Mouse (Mus musculus) embryonic facial prominence, embryonic 10.5 days (tissue): ENCODE data around the gene Slc39a9. TPM values are rescaled to one million over a fixed set of nuclear protein-coding genes. Genes with fewer than 3 reads are reported as not detected.

ENCODE experiments used
- DNase-seq: peaks from one replicate; pipeline ENCODE4 v3.0.0-alpha.2; 2017; ENCODE audit warnings: low spot score
- H3K27ac ChIP-seq: fragments of 300-500 bp; sonication (generic); replicated peaks from 2 replicates; pipeline ENCODE4 v1.5.1; 2016; ENCODE audit warnings: mild to moderate bottlenecking
- H3K27me3 ChIP-seq: fragments of 300-500 bp; sonication (generic); replicated peaks from 2 replicates; pipeline ENCODE4 v1.6.1; 2016; ENCODE audit warnings: low read depth, mild to moderate bottlenecking; ENCODE audit not compliant: poor library complexity, severe bottlenecking
- H3K36me3 ChIP-seq: fragments of 300-500 bp; sonication (generic); replicated peaks from 2 replicates; pipeline ENCODE4 v1.6.1; 2016; ENCODE audit warnings: mild to moderate bottlenecking, moderate library complexity
- H3K4me1 ChIP-seq: fragments of 300-500 bp; sonication (generic); 2 replicates; pipeline ENCODE4 v1.6.1; 2016
- H3K4me3 ChIP-seq: fragments of 300-500 bp; sonication (generic); 2 replicates; pipeline ENCODE4 v1.5.1; 2016; ENCODE audit warnings: mild to moderate bottlenecking, moderate library complexity
- H3K9me3 ChIP-seq: fragments of 300-500 bp; sonication (generic); 2 replicates; pipeline ENCODE4 v1.6.1; 2016; ENCODE audit warnings: mild to moderate bottlenecking
- WGBS: fragments of 180-500 bp; shearing (Covaris S2); methylation state at CpG from one replicate; pipeline ENCODE4 v1.1.7; 2016; 5-methylcytosine and 5-hydroxymethylcytosine counted together
- polyA plus RNA-seq: library from polyadenylated mRNA; unstranded; fragments of >200 nt; fragmentation: Nextera tagmentation; extraction: Ambion mirVana; gene quantifications from 2 replicates; pipeline ENCODE4 v1.2.1, GENCODE M21; 2016

The Slc39a9 gene
- polyA plus RNA-seq = 24.6 and 25.7 TPM in 2 replicates

- peaks cover 40% of the 10 kb centered on the region for H3K36me3 ChIP-seq
- H3K4me3 ChIP-seq = peak within 1 kb of the TSS; percentile 99
- under 1% methylated on average over 50 of the region's 50 CpGs for WGBS
- peaks cover 34% of the 10 kb centered on the region for H3K4me1 ChIP-seq
- DNase-seq = peak; percentile 94
- no peaks in the 10 kb centered on the region for H3K27me3 ChIP-seq
- H3K9me3 ChIP-seq = no peaks in the 10 kb centered on the region
- peak within 1 kb of the TSS; percentile 99 for H3K27ac ChIP-seq
These were observed at the start of gene Slc39a9, which contains the start of gene Erh for GRCm38 (mm10) chr12:80643693-80644505. Gene Slc39a9 (plus strand): TSS chr12:80643883. Gene Erh (minus strand): TSS chr12:80644341.

GRCm38 (mm10) chr12:80594141-80594540 lies 49.5 kb upstream of the Slc39a9 start:
- Histone ChIP-seq H3K36me3 (peaks cover 29% of the 10 kb centered on the region; the same call in 1 of the 2 replicates), H3K9me3 (no peaks in the 10 kb centered on the region), H3K27me3 (no peaks in the 10 kb centered on the region), H3K4me1 (peaks cover 7% of the 10 kb centered on the region), H3K27ac (no peak overlapping the region), H3K4me3 (no peak overlapping the region)
- no peak for DNase-seq
- 88% methylated on average over 4 of the region's 4 CpGs for WGBS

- Histone ChIP-seq H3K4me1 (peaks cover 7% of the 10 kb centered on the region), H3K36me3 (peaks cover 29% of the 10 kb centered on the region; the same call in 1 of the 2 replicates), H3K27ac (no peak overlapping the region), H3K27me3 (no peaks in the 10 kb centered on the region), H3K4me3 (no peak overlapping the region), H3K9me3 (no peaks in the 10 kb centered on the region)
- DNase-seq = no peak
- 90% methylated on average over 4 of the region's 4 CpGs for WGBS
These were observed 48.9 kb upstream of the Slc39a9 start for GRCm38 (mm10) chr12:80594781-80595180.

- 90% methylated on average over 4 of the region's 4 CpGs for WGBS
- Histone ChIP-seq H3K4me1 (peaks cover 7% of the 10 kb centered on the region), H3K4me3 (no peak overlapping the region), H3K27me3 (no peaks in the 10 kb centered on the region), H3K9me3 (no peaks in the 10 kb centered on the region), H3K27ac (no peak overlapping the region), H3K36me3 (peaks cover 21% of the 10 kb centered on the region; the same call in 1 of the 2 replicates)
- DNase-seq = no peak
These were observed 48.1 kb upstream of the Slc39a9 start for GRCm38 (mm10) chr12:80595566-80595965.

- Histone ChIP-seq H3K36me3 (peaks cover 20% of the 10 kb centered on the region; the same call in 1 of the 2 replicates), H3K4me1 (peaks cover 7% of the 10 kb centered on the region), H3K4me3 (no peak overlapping the region), H3K27ac (no peak overlapping the region), H3K9me3 (no peaks in the 10 kb centered on the region), H3K27me3 (no peaks in the 10 kb centered on the region)
- WGBS = 86% methylated on average over 4 of the region's 4 CpGs
- DNase-seq = no peak
These were observed 47.7 kb upstream of the Slc39a9 start for GRCm38 (mm10) chr12:80595968-80596367.

GRCm38 (mm10) chr12:80598236-80598635 lies 45.4 kb upstream of the Slc39a9 start:
- no peaks in the 10 kb centered on the region for H3K27me3 ChIP-seq
- peaks cover 7% of the 10 kb centered on the region for H3K4me1 ChIP-seq
- WGBS = 35% methylated on average over 7 of the region's 7 CpGs
- no peaks in the 10 kb centered on the region for H3K9me3 ChIP-seq
- DNase-seq = no peak
- no peak overlapping the region for H3K4me3 ChIP-seq
- no peak overlapping the region for H3K27ac ChIP-seq
- peaks cover 17% of the 10 kb centered on the region; the same call in 1 of the 2 replicates for H3K36me3 ChIP-seq

GRCm38 (mm10) chr12:80598756-80599155 lies 44.9 kb upstream of the Slc39a9 start:
- 50% methylated on average over 6 of the region's 6 CpGs for WGBS
- Histone ChIP-seq H3K4me1 (peaks cover 7% of the 10 kb centered on the region), H3K9me3 (no peaks in the 10 kb centered on the region), H3K4me3 (no peak overlapping the region), H3K27ac (peak overlapping the region; percentile 65; the same call in 1 of the 2 replicates), H3K27me3 (no peaks in the 10 kb centered on the region), H3K36me3 (peaks cover 17% of the 10 kb centered on the region; the same call in 1 of the 2 replicates)
- DNase-seq = no peak

GRCm38 (mm10) chr12:80601597-80602269 lies 42.0 kb upstream of the Slc39a9 start:
- DNase-seq = no peak
- Histone ChIP-seq H3K4me3 (no peak overlapping the region), H3K27ac (no peak overlapping the region), H3K9me3 (no peaks in the 10 kb centered on the region), H3K4me1 (peaks cover 7% of the 10 kb centered on the region), H3K27me3 (no peaks in the 10 kb centered on the region), H3K36me3 (peaks cover 18% of the 10 kb centered on the region; the same call in 1 of the 2 replicates)
- 88% methylated on average over 9 of the region's 9 CpGs for WGBS

GRCm38 (mm10) chr12:80602432-80602831 lies 41.3 kb upstream of the Slc39a9 start:
- Histone ChIP-seq H3K27me3 (no peaks in the 10 kb centered on the region), H3K4me3 (no peak overlapping the region), H3K27ac (no peak overlapping the region), H3K4me1 (peaks cover 7% of the 10 kb centered on the region), H3K36me3 (peaks cover 18% of the 10 kb centered on the region; the same call in 1 of the 2 replicates), H3K9me3 (no peaks in the 10 kb centered on the region)
- WGBS = 96% methylated on average over 5 of the region's 5 CpGs
- DNase-seq = no peak

GRCm38 (mm10) chr12:80603566-80603965 lies 40.1 kb upstream of the Slc39a9 start:
- Histone ChIP-seq H3K9me3 (no peaks in the 10 kb centered on the region), H3K4me1 (no peaks in the 10 kb centered on the region; the same call in 1 of the 2 replicates), H3K27ac (no peak overlapping the region), H3K36me3 (peaks cover 13% of the 10 kb centered on the region; the same call in 1 of the 2 replicates), H3K27me3 (no peaks in the 10 kb centered on the region), H3K4me3 (no peak overlapping the region)
- DNase-seq = no peak
- 67% methylated on average over 4 of the region's 4 CpGs for WGBS

GRCm38 (mm10) chr12:80604218-80604617 lies 39.5 kb upstream of the Slc39a9 start:
- Histone ChIP-seq H3K27ac (no peak overlapping the region), H3K36me3 (peaks cover 13% of the 10 kb centered on the region; the same call in 1 of the 2 replicates), H3K4me3 (no peak overlapping the region), H3K9me3 (no peaks in the 10 kb centered on the region), H3K27me3 (no peaks in the 10 kb centered on the region), H3K4me1 (no peaks in the 10 kb centered on the region)
- DNase-seq = no peak
- WGBS = 94% methylated on average over 2 of the region's 2 CpGs

- Histone ChIP-seq H3K27me3 (no peaks in the 10 kb centered on the region), H3K4me3 (no peak overlapping the region), H3K4me1 (no peaks in the 10 kb centered on the region), H3K27ac (no peak overlapping the region), H3K36me3 (0 out of 2 replicates have a peak, but pooled peaks cover 7% of the 10 kb centered on the region), H3K9me3 (no peaks in the 10 kb centered on the region)
- DNase-seq = no peak
- WGBS = 84% methylated on average over 1 of the region's 1 CpGs
These were observed 35.1 kb upstream of the Slc39a9 start for GRCm38 (mm10) chr12:80608576-80608975.
